Mouse (Mus musculus) heart, embryonic 16.5 days (tissue): ENCODE results near the gene Cdpf1. TPM values are rescaled to one million over a fixed set of nuclear protein-coding genes. Genes with fewer than 3 reads are reported as not detected.

ENCODE experiments used
- ATAC-seq: fragments of 200-750 bp; cut with Nextera tagmentation; replicated peaks from 2 replicates; pipeline ENCODE4 v1.8.0; 2017; ENCODE audit warnings: moderate number of reproducible peaks; ENCODE audit not compliant: insufficient read depth, low FRiP score; ENCODE audit errors: extremely low read depth
- H3K27ac ChIP-seq: fragments of 300-500 bp; sonication (generic); 2 replicates; pipeline ENCODE4 v1.5.1; 2014; ENCODE audit warnings: mild to moderate bottlenecking, low read length, control low read depth, moderate library complexity
- H3K27me3 ChIP-seq: fragments of 300-500 bp; sonication (generic); 2 replicates; pipeline ENCODE4 v1.6.1; 2014; ENCODE audit warnings: low read length, mixed read lengths; ENCODE audit not compliant: control insufficient read depth, insufficient read depth
- H3K36me3 ChIP-seq: fragments of 300-500 bp; sonication (generic); 2 replicates; pipeline ENCODE4 v1.6.1; 2014; ENCODE audit not compliant: control insufficient read depth, insufficient read depth
- H3K4me1 ChIP-seq: fragments of 300-500 bp; sonication (generic); 2 replicates; pipeline ENCODE4 v1.6.1; 2014; ENCODE audit warnings: low read length, mixed read lengths; ENCODE audit not compliant: control insufficient read depth, insufficient read depth
- H3K4me2 ChIP-seq: fragments of 300-500 bp; sonication (generic); 2 replicates; pipeline ENCODE4 v1.6.1; 2014; ENCODE audit warnings: low read depth, mild to moderate bottlenecking, control low read depth, low read length
- H3K4me3 ChIP-seq: fragments of 300-500 bp; sonication (generic); 2 replicates; pipeline ENCODE4 v1.5.1; 2014; ENCODE audit warnings: mild to moderate bottlenecking, control low read depth, low read length
- H3K9ac ChIP-seq: fragments of 300-500 bp; sonication (generic); 2 replicates; pipeline ENCODE4 v1.6.1; 2014; ENCODE audit warnings: low read length, control low read depth
- H3K9me3 ChIP-seq: fragments of 300-500 bp; sonication (generic); replicated peaks from 2 replicates; pipeline ENCODE4 v1.6.1; 2016; ENCODE audit warnings: low read length; ENCODE audit not compliant: control insufficient read depth
- WGBS: fragments of 180-500 bp; shearing (Covaris S2); extraction: QIAGEN DNeasy Blood & Tissue Kit; methylation state at CpG from one replicate; pipeline ENCODE4 v1.1.7; 2014; 5-methylcytosine and 5-hydroxymethylcytosine counted together
- polyA plus RNA-seq: library from polyadenylated mRNA; unstranded; fragments of >200 nt; fragmentation: Nextera tagmentation; extraction: Ambion mirVana; gene quantifications from 2 replicates; pipeline ENCODE4 v1.2.1, GENCODE M21; 2015

Cdpf1 gene
- polyA plus RNA-seq, 1 experiment from 2014 or later: 48.8 TPM

DNA sequence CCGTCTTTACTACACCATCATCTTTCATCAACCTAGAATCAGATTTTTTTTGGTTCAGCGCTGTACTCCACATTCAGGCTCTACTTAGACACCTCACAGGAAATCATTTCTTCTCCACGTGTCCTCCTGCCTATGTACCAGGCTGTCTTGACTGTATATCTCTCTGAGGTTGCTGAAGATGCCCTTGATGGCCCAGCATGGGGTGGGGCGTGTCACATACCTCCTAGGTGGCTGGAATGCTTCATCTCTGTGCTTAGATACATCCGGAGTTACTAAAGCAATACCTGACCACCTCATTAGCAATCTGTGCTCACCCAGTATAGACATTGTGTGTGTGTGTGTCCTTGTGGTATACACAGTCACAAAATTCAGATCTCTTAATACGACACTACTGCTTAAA lies 16.0 kb downstream of the Cdpf1 start:
- Histone ChIP-seq H3K4me1 (peaks cover 7% of the 10 kb centered on the region), H3K9ac (no peak overlapping the region), H3K4me2 (no peak overlapping the region), H3K4me3 (no peak overlapping the region), H3K36me3 (peaks cover 26% of the 10 kb centered on the region), H3K27me3 (no peaks in the 10 kb centered on the region), H3K9me3 (no peaks in the 10 kb centered on the region), H3K27ac (no peak overlapping the region)
- ATAC-seq: no peak
- 71% methylated on average over 6 of the region's 6 CpGs for WGBS

DNA sequence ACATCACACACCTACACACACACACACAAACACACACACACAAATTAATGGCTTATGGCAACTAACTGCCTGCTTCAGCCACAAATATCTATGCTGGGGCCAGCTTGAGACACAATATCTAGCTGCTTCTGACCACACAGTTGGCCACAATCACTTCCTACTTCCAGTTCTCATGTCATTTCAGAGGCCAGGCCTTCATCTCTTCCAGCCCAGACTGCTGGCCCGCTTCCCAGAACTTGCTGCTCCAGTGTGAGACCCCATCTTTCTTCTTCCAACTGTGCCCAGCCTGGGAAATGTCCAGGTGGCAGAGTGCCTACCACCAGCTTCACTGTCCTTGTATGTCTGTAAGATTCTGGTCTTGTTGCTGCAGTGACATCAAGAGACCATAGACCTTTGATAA lies 18.7 kb downstream of the Cdpf1 start:
- H3K9me3 ChIP-seq: no peaks in the 10 kb centered on the region
- H3K9ac ChIP-seq: no peak overlapping the region
- peak; percentile 41; the same call in 1 of the 2 replicates for ATAC-seq
- no peaks in the 10 kb centered on the region for H3K27me3 ChIP-seq
- 43% methylated on average over 1 of the region's 1 CpGs for WGBS
- no peak overlapping the region for H3K4me2 ChIP-seq
- peaks cover 10% of the 10 kb centered on the region for H3K4me1 ChIP-seq
- peaks cover 20% of the 10 kb centered on the region for H3K36me3 ChIP-seq
- no peak overlapping the region for H3K4me3 ChIP-seq
- peak overlapping the region; percentile 61 for H3K27ac ChIP-seq

DNA sequence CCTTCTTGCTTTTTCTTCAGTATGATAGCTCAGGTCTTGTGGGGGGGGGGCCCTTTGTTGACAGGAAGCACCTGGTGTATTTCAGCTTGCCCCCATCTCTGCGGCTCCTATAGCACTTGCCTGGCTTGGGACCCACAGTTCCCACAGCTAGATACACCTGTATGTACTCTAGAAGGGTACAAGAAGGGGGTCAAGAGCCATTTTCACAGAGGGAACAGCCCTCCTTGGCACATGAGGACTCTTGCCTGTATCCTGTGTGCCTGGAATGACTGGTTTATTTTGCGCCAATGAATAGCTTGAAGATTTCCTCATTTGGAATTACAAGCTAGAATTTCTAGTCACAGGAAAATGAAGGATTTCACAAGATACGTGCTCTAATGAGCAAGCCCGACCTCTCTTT lies 20.0 kb downstream of the Cdpf1 start:
- WGBS: 79% methylated on average over 4 of the region's 4 CpGs
- no peak overlapping the region for H3K27ac ChIP-seq
- H3K4me2 ChIP-seq: no peak overlapping the region
- peaks cover 16% of the 10 kb centered on the region for H3K4me1 ChIP-seq
- no peaks in the 10 kb centered on the region for H3K27me3 ChIP-seq
- no peaks in the 10 kb centered on the region for H3K9me3 ChIP-seq
- no peak overlapping the region for H3K9ac ChIP-seq
- H3K36me3 ChIP-seq: peaks cover 20% of the 10 kb centered on the region
- ATAC-seq: no peak
- H3K4me3 ChIP-seq: no peak overlapping the region

DNA sequence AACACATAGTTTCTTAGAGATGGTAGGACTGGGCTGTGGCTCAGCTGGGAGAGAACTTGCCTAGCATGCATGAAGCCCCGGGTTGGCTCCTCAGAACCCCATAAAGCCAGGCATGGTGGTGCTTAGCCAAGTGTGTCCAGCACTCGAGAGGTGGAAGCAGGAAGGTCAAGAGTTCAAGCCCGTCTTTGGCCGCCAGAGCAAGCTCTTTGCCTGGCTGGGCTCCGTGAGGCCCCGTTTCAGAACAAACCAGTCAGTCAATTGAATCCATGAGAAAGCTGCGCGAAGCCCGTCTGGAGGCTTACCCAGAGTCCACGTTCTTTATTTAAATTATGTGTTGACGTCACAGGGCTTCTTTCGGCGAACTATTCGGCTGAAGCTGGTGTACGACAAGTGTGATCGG lies 22.9 kb downstream of the Cdpf1 start:
- H3K4me1 ChIP-seq: peaks cover 17% of the 10 kb centered on the region
- ATAC-seq: no peak
- H3K27ac ChIP-seq: 0 out of 2 replicates have a peak overlapping the region, but pooled peaks have one; percentile 3
- H3K9ac ChIP-seq: no peak overlapping the region
- peaks cover 9% of the 10 kb centered on the region for H3K36me3 ChIP-seq
- no peaks in the 10 kb centered on the region for H3K9me3 ChIP-seq
- no peak overlapping the region for H3K4me2 ChIP-seq
- no peaks in the 10 kb centered on the region for H3K27me3 ChIP-seq
- WGBS: 69% methylated on average over 16 of the region's 16 CpGs
- no peak overlapping the region for H3K4me3 ChIP-seq

DNA sequence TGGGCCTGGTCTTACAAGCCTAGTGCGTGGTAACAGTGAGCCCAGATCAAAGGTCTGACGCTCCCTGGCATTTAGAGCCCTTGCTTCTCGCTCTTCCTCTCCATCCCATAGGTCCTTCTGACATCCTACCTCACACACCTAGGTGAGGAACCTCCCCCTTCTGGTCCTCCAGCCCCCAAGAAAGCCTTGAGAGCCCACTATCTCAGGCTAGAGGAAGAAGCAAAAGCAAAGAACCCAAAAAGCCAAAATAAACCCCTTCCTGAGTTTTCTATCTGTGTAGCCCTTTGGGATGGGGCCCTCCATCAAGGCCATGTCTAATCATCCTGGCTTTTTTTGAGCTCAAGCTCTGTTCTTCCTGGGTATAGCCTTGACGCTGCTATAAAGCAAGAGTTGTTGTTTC lies 23.4 kb downstream of the Cdpf1 start:
- no peaks in the 10 kb centered on the region for H3K27me3 ChIP-seq
- peaks cover 3% of the 10 kb centered on the region; the same call in 1 of the 2 replicates for H3K9me3 ChIP-seq
- H3K4me3 ChIP-seq: no peak overlapping the region
- H3K4me1 ChIP-seq: peaks cover 17% of the 10 kb centered on the region
- 88% methylated on average over 4 of the region's 4 CpGs for WGBS
- ATAC-seq: no peak
- H3K36me3 ChIP-seq: peaks cover 7% of the 10 kb centered on the region
- H3K27ac ChIP-seq: no peak overlapping the region
- no peak overlapping the region for H3K9ac ChIP-seq
- H3K4me2 ChIP-seq: no peak overlapping the region

DNA sequence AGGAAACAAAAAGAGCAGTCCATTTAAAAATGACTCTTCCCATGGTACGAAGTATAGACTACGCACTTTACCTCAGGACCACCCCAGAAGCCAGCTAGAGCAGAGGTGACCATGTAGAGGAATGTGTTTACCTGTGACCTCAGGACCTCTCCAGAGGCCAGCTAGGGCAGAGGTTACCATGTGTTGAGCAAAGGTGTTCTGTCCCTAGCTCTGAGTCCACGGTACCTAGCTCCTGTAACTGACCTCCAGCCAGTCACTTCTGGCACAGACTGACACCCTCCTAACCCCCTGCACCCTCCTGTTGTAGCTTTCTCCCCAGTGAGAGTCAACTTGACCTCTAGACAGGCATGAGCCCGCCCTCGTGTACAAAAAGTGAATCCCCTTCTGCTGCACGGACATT lies 24.0 kb downstream of the Cdpf1 start:
- peaks cover 3% of the 10 kb centered on the region; the same call in 1 of the 2 replicates for H3K9me3 ChIP-seq

DNA sequence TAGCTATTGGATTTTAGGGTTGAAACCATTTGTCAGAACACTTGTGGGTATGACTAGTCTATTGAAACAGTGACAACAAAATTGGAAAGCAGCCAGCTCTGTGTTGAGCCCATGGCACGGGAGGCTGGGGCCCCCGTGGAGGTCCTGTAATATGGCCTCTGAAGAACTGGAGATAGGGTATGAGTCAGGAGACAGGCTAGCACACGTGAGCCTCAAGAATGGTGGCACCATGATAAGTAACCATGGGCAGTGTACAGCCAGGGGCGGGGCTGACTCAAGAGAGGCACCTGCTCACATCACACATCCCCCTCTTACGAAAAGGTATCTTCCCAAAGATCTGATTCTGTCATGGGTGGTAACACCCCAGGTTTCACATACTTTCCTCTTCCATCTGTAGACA lies 24.8 kb downstream of the Cdpf1 start:
- Histone ChIP-seq H3K9me3 (peaks cover 3% of the 10 kb centered on the region; the same call in 1 of the 2 replicates), H3K9ac (no peak overlapping the region), H3K27me3 (no peaks in the 10 kb centered on the region), H3K4me3 (no peak overlapping the region), H3K4me1 (peaks cover 10% of the 10 kb centered on the region), H3K36me3 (peaks cover 7% of the 10 kb centered on the region), H3K4me2 (no peak overlapping the region), H3K27ac (no peak overlapping the region)
- ATAC-seq: peak; percentile 65; the same call in 1 of the 2 replicates
- 42% methylated on average over 5 of the region's 5 CpGs for WGBS

More for the DNA sequence above, 24.0 kb downstream of the Cdpf1 start:
- no peak for ATAC-seq
- no peak overlapping the region for H3K9ac ChIP-seq
- H3K4me3 ChIP-seq: no peak overlapping the region
- H3K27me3 ChIP-seq: no peaks in the 10 kb centered on the region
- 91% methylated on average over 6 of the region's 6 CpGs for WGBS
- no peak overlapping the region for H3K4me2 ChIP-seq
- H3K36me3 ChIP-seq: peaks cover 7% of the 10 kb centered on the region
- H3K4me1 ChIP-seq: peaks cover 14% of the 10 kb centered on the region
- no peak overlapping the region for H3K27ac ChIP-seq

DNA sequence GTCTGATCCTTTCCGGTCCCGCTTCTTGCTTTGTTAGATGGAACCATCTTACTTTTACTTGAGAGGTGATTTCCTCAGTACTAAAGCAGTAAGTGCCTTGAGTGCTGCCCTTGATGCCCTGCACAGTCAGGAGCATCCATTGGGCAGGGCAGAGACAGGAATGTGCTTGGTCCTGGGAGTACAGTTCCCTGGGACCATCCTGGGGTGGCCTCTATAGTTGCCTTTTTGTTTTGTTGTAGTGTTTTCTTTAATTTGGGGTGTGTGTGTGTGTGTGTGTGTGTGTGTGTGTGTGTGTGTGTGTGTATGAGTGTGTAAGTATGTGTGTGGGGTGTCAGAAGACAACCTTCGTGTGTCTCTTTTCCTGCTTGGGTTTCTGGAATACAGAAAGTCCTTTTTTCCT lies 27.2 kb downstream of the Cdpf1 start:
- Histone ChIP-seq H3K4me1 (peaks cover 10% of the 10 kb centered on the region), H3K36me3 (no peaks in the 10 kb centered on the region), H3K9me3 (peaks cover 3% of the 10 kb centered on the region; the same call in 1 of the 2 replicates), H3K27me3 (no peaks in the 10 kb centered on the region), H3K9ac (no peak overlapping the region), H3K4me3 (no peak overlapping the region), H3K27ac (no peak overlapping the region), H3K4me2 (no peak overlapping the region)
- ATAC-seq: no peak
- 82% methylated on average over 3 of the region's 3 CpGs for WGBS

DNA sequence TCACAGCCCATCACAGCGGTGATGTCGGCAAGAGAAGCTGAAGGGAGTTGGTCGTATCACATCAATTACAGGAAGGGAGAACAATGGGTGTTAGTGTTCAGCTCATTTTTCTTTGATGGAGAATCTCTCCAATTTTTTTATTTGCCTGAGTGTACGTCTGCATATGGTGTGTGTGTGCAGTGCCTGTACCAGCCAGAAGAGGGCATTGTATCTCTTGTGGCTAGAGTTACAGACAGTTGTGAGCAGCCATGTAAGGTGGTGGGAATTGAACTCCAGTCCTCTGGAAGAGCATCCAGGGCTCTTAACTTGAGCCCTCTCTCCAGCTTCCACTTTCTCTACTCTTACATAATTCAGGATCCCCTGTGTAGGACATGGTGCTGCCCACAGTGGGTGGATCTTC lies 28.4 kb downstream of the Cdpf1 start:
- Histone ChIP-seq H3K27me3 (no peaks in the 10 kb centered on the region), H3K36me3 (no peaks in the 10 kb centered on the region), H3K9me3 (peaks cover 3% of the 10 kb centered on the region; the same call in 1 of the 2 replicates), H3K27ac (no peak overlapping the region), H3K9ac (no peak overlapping the region), H3K4me1 (peaks cover 7% of the 10 kb centered on the region), H3K4me3 (no peak overlapping the region), H3K4me2 (no peak overlapping the region)
- WGBS: 79% methylated on average over 4 of the region's 4 CpGs
- no peak for ATAC-seq
